Mouse (Mus musculus): ENCODE measurements around the gene Map4k2. TPM values are rescaled to one million over a fixed set of nuclear protein-coding genes. Genes with fewer than 3 reads are reported as not detected.
"Not testable (repeated sequence)": the region's sequence is repeated elsewhere in the genome, so short reads cannot be mapped to it uniquely, and the experiment has no call there.

Map4k2 gene
- polyA plus RNA-seq, 1 experiment from 2014 or later = 13.8 TPM

DNA sequence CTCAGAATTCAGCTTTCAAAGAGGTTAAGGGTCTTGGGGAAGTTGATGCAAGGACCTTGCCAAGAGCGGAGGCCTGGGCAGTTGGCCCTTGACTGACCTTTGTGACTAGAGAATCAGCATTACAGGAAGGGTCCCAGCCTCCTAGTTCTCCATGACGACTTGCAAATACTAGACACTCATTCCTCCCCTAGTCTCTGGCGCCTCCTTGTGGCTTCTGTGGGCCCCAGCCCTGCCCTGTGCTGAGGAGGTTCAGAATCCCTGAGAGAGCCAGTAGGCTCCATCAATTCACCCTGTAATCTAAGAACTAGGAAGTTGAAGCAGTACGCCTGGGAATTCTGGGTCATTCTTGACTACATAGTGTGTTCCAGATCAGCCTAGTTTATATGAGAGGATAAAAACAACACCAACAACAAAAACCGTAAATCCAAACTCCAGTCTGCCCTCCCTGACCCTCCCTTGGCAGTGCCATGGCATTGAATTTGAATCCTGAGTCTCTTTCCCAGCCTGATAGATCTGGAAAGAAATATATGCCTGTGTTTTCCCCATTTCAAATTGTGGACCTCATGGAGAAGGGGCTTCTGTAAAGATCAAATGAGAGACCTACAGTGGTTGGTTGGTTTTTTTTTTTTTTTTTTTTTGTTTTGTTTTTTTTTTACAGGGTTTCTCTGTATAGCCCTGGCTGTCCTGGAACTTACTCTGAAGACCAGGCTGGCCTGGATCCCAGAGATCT lies 36.0 kb upstream of the Map4k2 start:
- H3K9ac ChIP-seq = no peak overlapping the region
- no peaks in the 10 kb centered on the region for H3K9me3 ChIP-seq
- no peak overlapping the region for H3K4me2 ChIP-seq
- no peak overlapping the region for H3K4me3 ChIP-seq (replicated peaks)
- WGBS = 19% methylated on average over 5 of the region's 5 CpGs
- no peaks in the 10 kb centered on the region for H3K36me3 ChIP-seq
- peak; percentile 47; the same call in 1 of the 2 replicates for ATAC-seq (ENCODE audit: insufficient read depth, low FRiP score, low read depth)
- H3K27me3 ChIP-seq (replicated peaks) = no peaks in the 10 kb centered on the region
- peaks cover 27% of the 10 kb centered on the region for H3K4me1 ChIP-seq
- no peak overlapping the region for H3K27ac ChIP-seq

DNA sequence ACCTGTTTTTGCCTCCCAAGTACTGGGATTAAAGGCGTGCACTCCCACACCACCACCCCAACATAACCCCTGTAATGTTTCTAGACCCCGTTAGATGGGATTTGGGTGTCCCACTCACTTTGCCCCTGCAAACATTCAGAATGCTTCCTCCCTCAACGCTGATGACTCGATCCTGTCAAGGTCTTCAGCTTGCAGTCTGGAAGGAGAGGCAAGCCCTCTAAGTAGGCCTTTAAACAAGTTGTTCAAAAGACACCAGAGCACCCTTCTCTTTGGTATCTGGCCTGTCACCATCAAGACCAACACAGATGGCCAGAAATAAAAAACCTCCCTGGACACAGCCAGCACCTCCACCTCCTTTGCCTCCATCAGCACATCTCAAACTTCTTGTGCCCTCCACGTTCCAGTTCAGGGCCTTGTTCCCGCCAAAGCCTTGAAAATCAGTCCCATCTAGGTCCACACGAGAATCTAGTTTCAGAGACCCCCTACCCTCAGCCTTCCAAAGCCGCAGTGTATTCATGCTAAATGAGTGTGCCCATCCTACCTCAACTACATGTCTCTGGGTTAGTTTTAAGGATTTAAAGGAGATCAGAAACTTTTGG lies 35.3 kb upstream of the Map4k2 start:
- no peak for ATAC-seq (ENCODE audit: insufficient read depth, low FRiP score, low read depth)
- Histone ChIP-seq H3K9ac (peak overlapping the region; percentile 71; the same call in 1 of the 2 replicates), H3K4me1 (peaks cover 22% of the 10 kb centered on the region), H3K4me2 (peak overlapping the region; percentile 72), H3K4me3 (replicated peaks) (peak overlapping the region; percentile 71), H3K27ac (peak overlapping the region; percentile 80), H3K27me3 (replicated peaks) (no peaks in the 10 kb centered on the region), H3K9me3 (no peaks in the 10 kb centered on the region), H3K36me3 (0 out of 2 replicates have a peak, but pooled peaks cover 4% of the 10 kb centered on the region)
- 51% methylated on average over 8 of the region's 8 CpGs for WGBS

DNA sequence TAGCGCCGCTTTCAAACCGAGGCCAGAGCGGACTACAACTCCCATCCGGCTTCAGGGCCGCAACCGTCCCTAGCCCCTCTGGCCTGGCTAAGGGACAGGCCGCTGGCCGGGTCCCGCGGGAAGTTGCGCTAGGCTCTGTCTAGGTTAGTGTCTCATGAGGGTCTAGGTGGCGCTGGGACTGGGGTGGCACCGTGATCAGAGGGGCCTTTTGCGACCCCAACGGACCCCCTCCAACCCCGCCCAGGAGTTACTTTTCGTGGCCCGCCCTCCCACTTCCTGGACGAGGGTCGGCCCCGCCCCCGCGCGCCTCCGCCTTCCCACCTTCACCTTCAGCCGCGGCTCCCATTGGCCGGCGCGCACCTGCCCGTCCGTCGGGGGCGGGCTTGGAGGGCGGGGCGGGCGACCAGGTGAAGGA lies 34.8 kb upstream of the Map4k2 start, which contains the start of gene Cdc42bpg:
Cdc42bpg (plus strand) TSS at position 320 of the 415 bp plus-strand sequence.
- no peaks in the 10 kb centered on the region for H3K9me3 ChIP-seq
- peak within 1 kb of the TSS; percentile 72 for H3K4me2 ChIP-seq
- 1% methylated on average over 35 of the region's 38 CpGs for WGBS
- peak within 1 kb of the TSS; percentile 80 for H3K27ac ChIP-seq
- peaks cover 22% of the 10 kb centered on the region for H3K4me1 ChIP-seq
- H3K36me3 ChIP-seq = peaks cover 9% of the 10 kb centered on the region; the same call in 1 of the 2 replicates
- peak within 1 kb of the TSS; percentile 71 for H3K4me3 ChIP-seq (replicated peaks)
- ATAC-seq (ENCODE audit: insufficient read depth, low FRiP score, low read depth) = peak; percentile 86
- peak within 1 kb of the TSS; percentile 71 for H3K9ac ChIP-seq
- H3K27me3 ChIP-seq (replicated peaks) = no peaks in the 10 kb centered on the region

DNA sequence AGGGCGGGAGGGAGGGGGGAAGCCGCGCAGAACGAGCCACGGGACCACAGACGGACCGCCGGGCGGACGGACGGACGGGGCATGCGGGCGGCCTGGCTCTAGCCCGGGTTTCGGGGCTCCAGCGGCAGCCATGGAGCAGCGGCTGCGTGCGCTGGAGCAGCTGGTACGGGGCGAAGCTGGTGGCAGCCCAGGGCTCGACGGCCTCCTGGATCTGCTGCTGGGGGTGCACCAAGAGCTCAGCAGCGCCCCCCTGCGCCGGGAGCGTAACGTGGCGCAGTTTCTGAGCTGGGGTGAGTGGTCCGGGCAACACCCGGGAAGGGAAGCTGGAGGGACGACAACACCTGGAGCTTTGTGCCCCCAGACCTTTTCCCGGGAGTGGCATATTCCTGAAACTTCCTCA lies 34.3 kb upstream of the Map4k2 start:
- peak overlapping the region; percentile 71 for H3K9ac ChIP-seq
- peak overlapping the region; percentile 72 for H3K4me2 ChIP-seq
- peak; percentile 63 for ATAC-seq (ENCODE audit: insufficient read depth, low FRiP score, low read depth)
- WGBS = under 1% methylated on average over 33 of the region's 34 CpGs
- H3K27ac ChIP-seq = peak overlapping the region; percentile 80
- H3K9me3 ChIP-seq = no peaks in the 10 kb centered on the region
- no peaks in the 10 kb centered on the region for H3K27me3 ChIP-seq (replicated peaks)
- peak overlapping the region; percentile 71 for H3K4me3 ChIP-seq (replicated peaks)
- H3K36me3 ChIP-seq = peaks cover 13% of the 10 kb centered on the region; the same call in 1 of the 2 replicates
- H3K4me1 ChIP-seq = peaks cover 22% of the 10 kb centered on the region

DNA sequence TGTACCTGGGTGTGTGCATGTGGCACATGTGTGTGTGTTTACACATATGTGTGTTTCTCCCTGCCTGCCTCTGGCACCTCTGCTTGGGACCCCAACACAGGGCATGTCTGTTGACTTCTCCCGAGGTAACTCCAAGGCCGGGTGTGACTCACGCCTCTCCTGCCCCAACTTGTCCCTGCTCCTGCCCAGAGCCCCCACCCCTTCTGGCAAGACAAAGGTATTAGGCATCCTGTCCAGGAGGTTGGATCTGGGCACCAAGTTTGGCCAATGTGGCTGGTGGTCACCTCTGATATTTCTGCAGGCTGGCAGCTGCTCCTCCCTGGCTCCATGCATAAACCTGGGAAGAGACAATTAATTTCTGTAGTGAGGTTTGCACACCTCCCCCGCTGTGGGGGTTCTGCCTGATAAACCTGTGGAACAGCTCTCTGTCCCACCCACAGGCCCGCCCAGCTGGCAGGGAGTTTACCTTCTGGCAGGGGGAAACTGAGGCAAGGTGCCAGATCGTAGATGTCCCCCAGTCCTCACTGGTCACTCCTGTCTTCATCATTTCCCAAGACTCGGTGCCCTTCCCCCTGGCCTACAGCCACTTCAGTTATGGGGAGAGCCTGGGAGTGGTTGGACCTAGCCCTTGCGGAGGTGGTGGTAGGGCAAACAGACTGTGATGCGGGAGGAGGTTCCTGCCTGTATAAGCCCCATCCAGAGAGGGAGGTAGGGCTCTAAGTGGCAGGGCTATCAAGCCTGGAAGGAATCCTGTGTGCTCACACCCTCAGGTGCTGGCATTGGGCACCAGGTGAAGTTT lies 33.0 kb upstream of the Map4k2 start:
- Histone ChIP-seq H3K4me3 (replicated peaks) (peak overlapping the region; percentile 71), H3K4me2 (peak overlapping the region; percentile 72), H3K9me3 (no peaks in the 10 kb centered on the region), H3K27ac (peak overlapping the region; percentile 80), H3K27me3 (replicated peaks) (no peaks in the 10 kb centered on the region), H3K4me1 (peaks cover 22% of the 10 kb centered on the region), H3K36me3 (peaks cover 17% of the 10 kb centered on the region; the same call in 1 of the 2 replicates), H3K9ac (no peak overlapping the region)
- no peak for ATAC-seq (ENCODE audit: insufficient read depth, low FRiP score, low read depth)
- WGBS = 58% methylated on average over 9 of the region's 9 CpGs

DNA sequence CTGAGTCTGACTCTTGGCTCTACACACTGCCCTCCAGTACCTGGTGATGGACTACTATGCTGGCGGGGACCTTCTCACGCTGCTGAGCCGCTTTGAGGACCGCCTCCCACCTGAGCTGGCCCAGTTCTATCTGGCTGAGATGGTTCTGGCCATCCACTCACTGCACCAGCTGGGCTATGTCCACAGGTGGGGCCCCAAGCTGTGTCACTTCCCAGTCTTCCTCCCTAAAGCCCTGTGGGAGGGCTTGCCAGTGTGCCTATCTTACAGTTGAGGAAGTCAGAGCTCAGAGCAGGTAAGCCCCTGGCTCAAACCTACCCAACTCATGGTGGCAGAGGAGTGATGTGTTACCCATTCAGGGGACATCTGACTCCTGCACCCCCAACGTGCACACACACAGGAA lies 30.8 kb upstream of the Map4k2 start:
- no peak overlapping the region for H3K27ac ChIP-seq
- WGBS = 89% methylated on average over 5 of the region's 5 CpGs
- no peak overlapping the region for H3K4me3 ChIP-seq (replicated peaks)
- H3K9ac ChIP-seq = no peak overlapping the region
- no peak for ATAC-seq (ENCODE audit: insufficient read depth, low FRiP score, low read depth)
- peaks cover 22% of the 10 kb centered on the region for H3K4me1 ChIP-seq
- H3K36me3 ChIP-seq = peaks cover 26% of the 10 kb centered on the region
- no peak overlapping the region for H3K4me2 ChIP-seq
- no peaks in the 10 kb centered on the region for H3K27me3 ChIP-seq (replicated peaks)
- no peaks in the 10 kb centered on the region for H3K9me3 ChIP-seq

DNA sequence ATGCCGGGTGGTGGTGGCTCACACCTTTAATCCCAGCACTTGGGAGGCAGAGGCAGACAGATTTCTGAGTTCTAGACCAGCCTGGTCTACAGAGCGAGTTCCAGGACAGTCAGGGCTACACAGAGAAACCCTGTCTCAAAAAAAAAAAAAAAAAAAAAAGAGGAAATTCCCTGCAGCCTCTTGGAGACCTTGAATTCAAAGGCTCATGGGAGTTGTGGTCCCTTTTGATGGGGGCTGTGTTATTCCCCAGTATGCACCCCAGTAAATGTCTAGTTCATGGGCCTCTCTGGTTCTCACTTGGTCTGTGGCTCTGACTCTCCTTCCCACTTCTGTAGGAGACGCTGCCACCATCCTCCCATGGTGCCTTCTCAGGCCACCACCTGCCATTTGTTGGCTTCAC lies 29.2 kb upstream of the Map4k2 start:
- not testable (repeated sequence) for H3K27ac ChIP-seq; H3K4me3 ChIP-seq (replicated peaks); H3K4me2 ChIP-seq; ATAC-seq (ENCODE audit: insufficient read depth, low FRiP score, low read depth); H3K27me3 ChIP-seq (replicated peaks); H3K9ac ChIP-seq; H3K9me3 ChIP-seq
- WGBS = 86% methylated on average over 3 of the region's 3 CpGs
- peaks cover 17% of the 10 kb centered on the region for H3K4me1 ChIP-seq
- H3K36me3 ChIP-seq = peaks cover 37% of the 10 kb centered on the region

DNA sequence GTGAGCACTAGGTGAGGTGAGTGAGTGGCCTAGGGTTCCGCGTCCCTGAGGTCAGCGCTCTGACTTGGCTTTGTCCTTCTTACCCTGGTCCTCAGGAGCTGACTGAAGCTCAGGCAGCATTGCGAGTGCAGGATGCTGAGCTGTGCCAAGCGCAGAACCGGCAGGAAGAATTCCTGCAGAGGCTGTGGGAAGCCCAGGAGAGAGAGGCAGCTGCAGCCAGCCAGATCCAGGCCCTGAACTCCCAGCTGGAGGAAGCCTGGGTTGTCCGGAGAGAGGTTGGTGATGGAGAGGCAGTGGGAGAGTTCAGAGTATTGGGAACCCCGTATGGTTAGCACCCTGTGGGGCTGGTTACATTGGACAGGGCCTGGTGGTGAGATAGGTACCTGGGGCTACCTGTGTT lies 27.1 kb upstream of the Map4k2 start:
- Histone ChIP-seq H3K9me3 (no peaks in the 10 kb centered on the region), H3K4me2 (no peak overlapping the region), H3K4me3 (replicated peaks) (no peak overlapping the region), H3K27me3 (replicated peaks) (no peaks in the 10 kb centered on the region), H3K9ac (no peak overlapping the region), H3K4me1 (0 out of 2 replicates have a peak, but pooled peaks cover 2% of the 10 kb centered on the region), H3K27ac (no peak overlapping the region), H3K36me3 (peaks cover 37% of the 10 kb centered on the region)
- no peak for ATAC-seq (ENCODE audit: insufficient read depth, low FRiP score, low read depth)
- 84% methylated on average over 8 of the region's 8 CpGs for WGBS

DNA sequence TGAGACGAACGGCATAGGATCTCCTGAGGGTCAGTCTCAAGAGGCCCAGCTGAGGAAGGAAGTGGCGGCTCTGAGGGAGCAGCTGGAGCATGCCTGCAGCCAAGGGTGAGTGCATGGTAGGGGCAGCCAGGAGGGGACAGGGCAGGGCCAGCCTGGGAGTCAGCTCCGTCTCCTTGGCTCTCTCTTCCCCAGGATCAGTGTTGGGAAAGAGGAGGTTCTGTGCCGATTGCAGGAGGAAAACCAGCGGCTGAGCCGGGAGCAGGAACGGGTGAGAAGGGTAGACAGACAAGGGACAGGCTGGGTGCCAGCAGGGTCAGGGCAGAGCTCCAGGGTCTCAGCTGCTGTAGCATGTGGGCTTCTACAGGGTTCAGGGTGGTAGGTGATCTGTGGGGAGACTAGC lies 26.4 kb upstream of the Map4k2 start:
- Histone ChIP-seq H3K36me3 (peaks cover 37% of the 10 kb centered on the region), H3K9ac (no peak overlapping the region), H3K27me3 (replicated peaks) (no peaks in the 10 kb centered on the region), H3K4me3 (replicated peaks) (no peak overlapping the region), H3K4me2 (no peak overlapping the region), H3K4me1 (no peaks in the 10 kb centered on the region), H3K9me3 (no peaks in the 10 kb centered on the region), H3K27ac (no peak overlapping the region)
- no peak for ATAC-seq (ENCODE audit: insufficient read depth, low FRiP score, low read depth)
- WGBS = 75% methylated on average over 8 of the region's 8 CpGs

DNA sequence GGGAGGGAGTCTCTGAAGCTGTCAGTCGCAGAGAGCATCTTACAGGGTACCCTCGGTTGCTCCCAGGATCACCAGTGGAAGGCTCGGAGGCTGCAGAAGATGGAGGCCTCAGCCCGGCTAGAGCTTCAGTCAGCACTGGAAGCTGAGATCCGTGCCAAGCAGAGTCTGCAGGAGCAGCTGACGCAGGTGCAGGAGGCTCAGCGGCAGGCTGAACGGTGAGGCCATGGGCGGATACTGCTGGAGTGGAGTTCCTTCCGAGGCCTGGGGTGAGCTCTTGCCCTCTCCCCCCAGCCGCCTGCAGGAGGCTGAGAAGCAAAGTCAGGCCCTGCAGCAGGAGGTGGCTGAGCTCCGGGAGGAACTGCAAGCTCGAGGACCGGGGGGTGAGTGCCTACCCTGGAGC lies 25.4 kb upstream of the Map4k2 start:
- H3K4me1 ChIP-seq = no peaks in the 10 kb centered on the region
- WGBS = 78% methylated on average over 14 of the region's 14 CpGs
- no peak for ATAC-seq (ENCODE audit: insufficient read depth, low FRiP score, low read depth)

DNA sequence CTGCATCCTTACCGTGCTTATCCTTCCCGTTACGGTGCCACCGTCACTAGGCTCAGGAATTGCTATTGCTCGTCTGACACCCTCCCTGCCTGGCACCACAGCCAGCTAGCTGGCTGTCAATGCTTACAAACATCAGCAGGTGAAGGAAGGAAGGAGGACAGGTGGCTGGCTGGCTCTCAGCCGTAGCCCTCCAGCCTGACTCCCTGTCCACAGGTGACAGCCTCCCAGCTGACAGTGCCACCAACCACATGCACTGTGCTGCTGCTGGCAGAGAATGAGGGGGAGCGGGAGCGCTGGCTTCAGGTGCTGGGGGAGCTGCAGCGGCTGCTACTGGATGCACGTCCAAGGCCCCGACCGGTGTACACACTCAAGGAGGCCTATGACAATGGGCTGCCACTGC lies 22.8 kb upstream of the Map4k2 start:
- ATAC-seq (ENCODE audit: insufficient read depth, low FRiP score, low read depth) = no peak
- H3K36me3 ChIP-seq = peaks cover 26% of the 10 kb centered on the region
- no peak overlapping the region for H3K4me2 ChIP-seq
- no peaks in the 10 kb centered on the region for H3K27me3 ChIP-seq (replicated peaks)
- WGBS = 86% methylated on average over 12 of the region's 12 CpGs
- no peak overlapping the region for H3K27ac ChIP-seq
- no peak overlapping the region for H3K9ac ChIP-seq
- no peaks in the 10 kb centered on the region for H3K9me3 ChIP-seq
- H3K4me1 ChIP-seq = 0 out of 2 replicates have a peak, but pooled peaks cover 10% of the 10 kb centered on the region
- H3K4me3 ChIP-seq (replicated peaks) = no peak overlapping the region

More for the DNA sequence above, 25.4 kb upstream of the Map4k2 start:
- Histone ChIP-seq H3K9me3 (no peaks in the 10 kb centered on the region), H3K27me3 (replicated peaks) (no peaks in the 10 kb centered on the region), H3K4me3 (replicated peaks) (no peak overlapping the region), H3K36me3 (peaks cover 39% of the 10 kb centered on the region), H3K27ac (no peak overlapping the region), H3K9ac (no peak overlapping the region), H3K4me2 (no peak overlapping the region)
